Mouse (Mus musculus) bone marrow, adult 2 months (tissue): ENCODE results near the gene Cxcr5.

Experiments used
- CTCF ChIP-seq: fragments of 200-500 bp; IDR thresholded peaks from 2 replicates; pipeline ENCODE4 v1.5.1; 2011; ENCODE audit warnings: low read length, control low read depth; ENCODE audit not compliant: control insufficient read depth, insufficient read depth
- POLR2A ChIP-seq: fragments of 200-500 bp; IDR thresholded peaks from 2 replicates; pipeline ENCODE4 v1.6.1; 2011; ENCODE audit warnings: low read depth, mild to moderate bottlenecking, control low read depth, low read length, borderline replicate concordance; ENCODE audit not compliant: control insufficient read depth

- TF ChIP-seq CTCF (no peak), POLR2A (no peak)
These were observed 99.7 kb downstream of the Cxcr5 start for GRCm38 (mm10) chr9:44461950-44462349.
